Mouse (Mus musculus) myocyte (in vitro differentiated cells): ENCODE results near the gene Gabbr2. TPM values are rescaled to one million over a fixed set of nuclear protein-coding genes. Genes with fewer than 3 reads are reported as not detected.

Source experiments
- H3K27me3 ChIP-seq: one replicate; pipeline ENCODE4 v1.6.1; 2011; ENCODE audit not compliant: control insufficient read depth, insufficient read depth, insufficient read length
- H3K36me3 ChIP-seq: one replicate; pipeline ENCODE4 v1.6.1; 2011; ENCODE audit not compliant: control insufficient read depth, insufficient read depth
- H3K4me2 ChIP-seq: one replicate; pipeline ENCODE4 v1.6.1; 2011; ENCODE audit warnings: low read depth, control low read depth
- H3K4me3 ChIP-seq: one replicate; pipeline ENCODE4 v1.5.1; 2011; ENCODE audit warnings: mild to moderate bottlenecking, control low read depth, moderate library complexity
- H3K79me2 ChIP-seq: one replicate; pipeline ENCODE4 v1.6.1; 2011; ENCODE audit not compliant: control insufficient read depth, insufficient read depth
- H3ac ChIP-seq: one replicate; pipeline ENCODE4 v1.6.1; 2011; ENCODE audit not compliant: control insufficient read depth, insufficient read length
- CEBPB ChIP-seq: IDR thresholded peaks from 2 replicates; pipeline ENCODE4 v1.6.1; 2011; ENCODE audit warnings: mild to moderate bottlenecking, moderate library complexity; ENCODE audit not compliant: poor library complexity, insufficient read depth, severe bottlenecking
- E2F4 ChIP-seq: IDR thresholded peaks from one replicate; pipeline ENCODE4 v1.6.1; 2011; ENCODE audit warnings: mild to moderate bottlenecking, control low read depth, moderate library complexity; ENCODE audit not compliant: insufficient read depth
- MAX ChIP-seq: IDR thresholded peaks from one replicate; pipeline ENCODE4 v1.6.1; 2011; ENCODE audit warnings: low read depth, mild to moderate bottlenecking, control low read depth
- MYOD1 ChIP-seq, 3 experiments: IDR thresholded peaks; one replicate each; pipeline ENCODE4 v1.6.1; 2011; ENCODE audit warnings: control low read depth in 2 of 3, low read depth in 2 of 3, mild to moderate bottlenecking in 2 of 3, moderate library complexity in 1 of 3; ENCODE audit not compliant: insufficient read length in 2 of 3, control insufficient read depth in 1 of 3
- MYOG ChIP-seq, 3 experiments: IDR thresholded peaks; one replicate each; pipeline ENCODE4 v1.6.1; 2011; ENCODE audit warnings: control low read depth in 2 of 3, low read depth in 2 of 3, mild to moderate bottlenecking in 2 of 3; ENCODE audit not compliant: insufficient read length in 2 of 3, control insufficient read depth in 1 of 3, insufficient read depth in 1 of 3
- POLR2A ChIP-seq: IDR thresholded peaks from one replicate; pipeline ENCODE4 v1.6.1; 2011; ENCODE audit warnings: low read depth, mild to moderate bottlenecking, control low read depth, moderate library complexity; ENCODE audit not compliant: insufficient read length
- POLR2AphosphoS2 ChIP-seq: IDR thresholded peaks from one replicate; pipeline ENCODE4 v1.6.1; 2011; ENCODE audit warnings: low read depth, control low read depth; ENCODE audit not compliant: insufficient read length
- REST ChIP-seq: IDR thresholded peaks from one replicate; pipeline ENCODE4 v1.6.1; 2011; ENCODE audit warnings: mild to moderate bottlenecking, control low read depth, moderate library complexity; ENCODE audit not compliant: insufficient read depth, insufficient read length
- SRF ChIP-seq: IDR thresholded peaks from one replicate; pipeline ENCODE4 v1.6.1; 2011; ENCODE audit warnings: low read depth; ENCODE audit not compliant: control insufficient read depth, insufficient read length
- TCF12 ChIP-seq: IDR thresholded peaks from one replicate; pipeline ENCODE4 v1.6.1; 2011; ENCODE audit warnings: mild to moderate bottlenecking, control low read depth; ENCODE audit not compliant: poor library complexity, insufficient read depth, severe bottlenecking
- TCF3 ChIP-seq: IDR thresholded peaks from one replicate; pipeline ENCODE4 v1.6.1; 2011; ENCODE audit warnings: low read depth, control low read depth; ENCODE audit not compliant: insufficient read length
- USF1 ChIP-seq: IDR thresholded peaks from one replicate; pipeline ENCODE4 v1.6.1; 2011; ENCODE audit warnings: low read depth, mild to moderate bottlenecking, control low read depth, moderate library complexity
- polyA plus RNA-seq: library from polyadenylated mRNA; unstranded; fragments of >200 nt; fragmentation: generic; extraction: Trizol; gene quantifications from one replicate; pipeline ENCODE4 v1.2.1, GENCODE M21; 2012; ENCODE audit warnings: missing spikeins

Gene Gabbr2
- polyA plus RNA-seq, 1 experiment: not detected

GRCm38 (mm10) chr4:46973322-46973721 lies 18.4 kb downstream of the Gabbr2 start:
- Histone ChIP-seq H3ac (no peak overlapping the region), H3K27me3 (no peaks in the 10 kb centered on the region), H3K79me2 (no peaks in the 10 kb centered on the region), H3K4me2 (no peak overlapping the region), H3K36me3 (no peaks in the 10 kb centered on the region), H3K4me3 (no peak overlapping the region)
- TF ChIP-seq TCF3 (no peak), E2F4 (no peak), MYOD1 (IDR thresholded peaks at IDR 0.05; ENCODE audit: control insufficient read depth in 1 of 3, insufficient read length in 2 of 3, low read depth in 2 of 3) (no peak), POLR2AphosphoS2 (no peak)

GRCm38 (mm10) chr4:46967981-46968380 lies 23.7 kb downstream of the Gabbr2 start:
- H3K4me2 ChIP-seq: no peak overlapping the region
- H3K4me3 ChIP-seq: no peak overlapping the region
- no peaks in the 10 kb centered on the region for H3K27me3 ChIP-seq
- no peak overlapping the region for H3ac ChIP-seq
- no peaks in the 10 kb centered on the region for H3K36me3 ChIP-seq
- H3K79me2 ChIP-seq: no peaks in the 10 kb centered on the region
- TF ChIP-seq MYOD1 (IDR thresholded peaks at IDR 0.05; ENCODE audit: control insufficient read depth in 1 of 3, insufficient read length in 2 of 3, low read depth in 2 of 3): no peak
- no peak for TF ChIP-seq MYOG (IDR thresholded peaks at IDR 0.05; ENCODE audit: control insufficient read depth in 1 of 3, insufficient read depth in 1 of 3, insufficient read length in 2 of 3, low read depth in 2 of 3)
- no peak for TF ChIP-seq MAX
- no peak for TF ChIP-seq E2F4
- TF ChIP-seq TCF12: no peak
- TF ChIP-seq POLR2A: no peak
- TF ChIP-seq POLR2AphosphoS2: no peak
- TF ChIP-seq TCF3: no peak
- no peak for TF ChIP-seq REST
- TF ChIP-seq SRF: no peak
- TF ChIP-seq USF1: no peak
- TF ChIP-seq CEBPB: no peak

GRCm38 (mm10) chr4:46966551-46966950 lies 25.1 kb downstream of the Gabbr2 start:
- Histone ChIP-seq H3K4me3 (no peak overlapping the region), H3ac (no peak overlapping the region), H3K27me3 (no peaks in the 10 kb centered on the region), H3K4me2 (no peak overlapping the region), H3K36me3 (no peaks in the 10 kb centered on the region), H3K79me2 (no peaks in the 10 kb centered on the region)
- TF ChIP-seq POLR2AphosphoS2 (no peak), POLR2A (no peak), TCF3 (no peak), MYOD1 (IDR thresholded peaks at IDR 0.05; ENCODE audit: control insufficient read depth in 1 of 3, insufficient read length in 2 of 3, low read depth in 2 of 3) (no peak), USF1 (no peak), SRF (no peak), MYOG (IDR thresholded peaks at IDR 0.05; ENCODE audit: control insufficient read depth in 1 of 3, insufficient read depth in 1 of 3, insufficient read length in 2 of 3, low read depth in 2 of 3) (no peak), E2F4 (no peak), REST (no peak)

GRCm38 (mm10) chr4:46961403-46961802 lies 30.3 kb downstream of the Gabbr2 start:
- TF ChIP-seq TCF12 (no peak), TCF3 (no peak), REST (no peak), E2F4 (no peak), MYOG (IDR thresholded peaks at IDR 0.05; ENCODE audit: control insufficient read depth in 1 of 3, insufficient read depth in 1 of 3, insufficient read length in 2 of 3, low read depth in 2 of 3) (no peak), USF1 (no peak), CEBPB (no peak), POLR2AphosphoS2 (no peak), POLR2A (no peak), MAX (no peak), MYOD1 (IDR thresholded peaks at IDR 0.05; ENCODE audit: control insufficient read depth in 1 of 3, insufficient read length in 2 of 3, low read depth in 2 of 3) (no peak), SRF (no peak)
- Histone ChIP-seq H3K4me2 (no peak overlapping the region), H3K27me3 (no peaks in the 10 kb centered on the region), H3K4me3 (no peak overlapping the region), H3K36me3 (no peaks in the 10 kb centered on the region), H3ac (no peak overlapping the region), H3K79me2 (no peaks in the 10 kb centered on the region)

- no peaks in the 10 kb centered on the region for H3K79me2 ChIP-seq
Measured at GRCm38 (mm10) chr4:46960208-46960607, 31.5 kb downstream of the Gabbr2 start.

More at GRCm38 (mm10) chr4:46960208-46960607, 31.5 kb downstream of the Gabbr2 start:
- Histone ChIP-seq H3ac (no peak overlapping the region), H3K27me3 (no peaks in the 10 kb centered on the region), H3K4me2 (no peak overlapping the region), H3K36me3 (no peaks in the 10 kb centered on the region), H3K4me3 (no peak overlapping the region)
- TF ChIP-seq SRF (no peak), POLR2A (no peak), REST (no peak), E2F4 (no peak), MYOG (IDR thresholded peaks at IDR 0.05; ENCODE audit: control insufficient read depth in 1 of 3, insufficient read depth in 1 of 3, insufficient read length in 2 of 3, low read depth in 2 of 3) (no peak), MAX (no peak), CEBPB (no peak)
